Mouse (Mus musculus) brain, adult 2 months (tissue): ENCODE results near the gene Il1f6.
"Not testable (repeated sequence)": the region's sequence is repeated elsewhere in the genome, so short reads cannot be mapped to it uniquely, and the experiment has no call there.

Experiments
- DNase-seq: peaks from one replicate; pipeline ENCODE4 v3.0.0; 2011; ENCODE audit warnings: low read depth, low spot score

The Il1f6 gene

DNA sequence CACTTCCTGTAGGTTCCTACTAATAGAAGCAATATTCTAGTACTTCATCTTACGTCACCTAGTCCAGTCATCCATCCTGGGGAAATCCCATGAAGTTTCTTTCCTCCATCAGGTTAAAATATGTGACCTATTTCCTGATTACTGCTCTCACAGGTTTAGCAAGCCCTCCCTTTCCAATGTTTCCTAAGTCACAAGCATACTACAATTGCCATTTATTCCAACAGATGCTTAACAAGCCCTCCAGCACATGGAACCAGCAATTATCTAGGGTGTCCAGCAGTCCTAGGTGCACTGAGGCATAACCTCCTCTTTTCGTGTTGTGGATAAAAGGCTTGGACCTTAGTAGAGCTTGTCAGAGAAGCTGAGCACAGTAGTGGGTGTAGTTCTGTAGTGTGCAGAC, at the start of gene Il1f6:
Gene Il1f6 (plus strand): TSS at position 301 of the 400 bp plus-strand sequence.
- no peak for DNase-seq

DNA sequence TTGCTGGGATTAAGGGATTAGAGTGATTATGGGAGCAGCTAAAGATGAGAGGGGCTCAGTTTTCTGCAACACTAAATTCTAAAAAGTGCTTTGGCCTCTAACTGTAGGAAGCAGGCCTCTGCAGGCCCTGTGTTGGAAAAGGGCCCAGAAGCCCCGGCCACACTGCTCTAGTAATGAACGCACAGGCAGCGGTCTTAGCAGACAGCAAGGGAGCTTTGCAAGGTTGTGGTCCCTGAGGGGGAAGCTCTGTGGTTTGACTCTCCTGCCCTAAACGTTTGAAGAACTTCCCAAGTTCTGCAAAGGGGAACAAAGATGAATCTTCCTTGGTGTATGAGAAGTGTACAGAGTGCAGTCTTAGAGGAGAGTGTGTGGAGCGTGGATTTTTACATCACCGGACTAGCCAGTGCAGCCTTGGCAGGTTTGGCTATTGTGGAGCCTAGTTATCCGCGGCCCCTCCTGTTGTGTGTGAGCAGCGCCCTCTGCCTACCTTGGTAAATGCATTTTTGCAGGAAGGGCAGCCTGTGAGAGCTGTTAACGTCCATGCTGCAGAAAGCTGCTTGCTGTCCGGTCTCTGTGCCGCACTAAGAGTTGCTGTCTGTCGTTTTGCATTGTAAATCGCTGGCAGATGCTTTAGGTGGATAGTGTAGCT, 33.4 kb upstream of the Il1f6 start:
- DNase-seq: peak; percentile 64

DNA sequence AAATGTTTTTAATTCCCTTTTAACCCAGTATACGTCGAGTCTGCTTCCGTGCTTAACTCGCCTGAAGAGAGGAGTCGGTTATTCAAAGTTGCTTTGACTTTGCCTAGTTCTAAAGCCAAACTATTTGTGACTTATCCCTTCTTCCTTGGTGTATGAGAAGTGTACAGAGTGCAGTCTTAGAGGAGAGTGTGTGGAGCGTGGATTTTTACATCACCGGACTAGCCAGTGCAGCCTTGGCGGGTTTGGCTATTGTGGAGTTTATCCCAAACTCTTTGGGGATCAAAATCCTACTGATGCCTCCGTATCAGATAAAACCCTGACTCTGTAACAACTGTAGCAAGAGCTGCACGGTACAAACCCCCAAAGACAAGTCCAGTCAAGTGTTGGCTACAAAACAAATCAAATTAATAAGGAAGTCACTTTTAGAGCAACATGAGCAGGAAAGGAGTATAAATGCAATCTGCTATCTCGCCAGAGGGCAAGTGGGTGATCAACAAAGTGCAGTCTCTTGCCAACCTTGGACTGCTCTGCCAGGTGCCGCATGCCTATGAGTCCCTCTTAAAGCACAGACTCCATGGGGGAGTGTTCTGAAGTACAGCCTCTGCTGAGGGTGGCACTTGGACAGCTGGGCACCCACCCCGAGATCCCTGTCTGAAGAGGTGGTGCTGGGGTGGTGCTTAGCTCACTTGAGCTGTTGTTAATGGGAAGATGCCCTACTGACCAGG, 32.6 kb upstream of the Il1f6 start:
- not testable (repeated sequence) for DNase-seq

DNA sequence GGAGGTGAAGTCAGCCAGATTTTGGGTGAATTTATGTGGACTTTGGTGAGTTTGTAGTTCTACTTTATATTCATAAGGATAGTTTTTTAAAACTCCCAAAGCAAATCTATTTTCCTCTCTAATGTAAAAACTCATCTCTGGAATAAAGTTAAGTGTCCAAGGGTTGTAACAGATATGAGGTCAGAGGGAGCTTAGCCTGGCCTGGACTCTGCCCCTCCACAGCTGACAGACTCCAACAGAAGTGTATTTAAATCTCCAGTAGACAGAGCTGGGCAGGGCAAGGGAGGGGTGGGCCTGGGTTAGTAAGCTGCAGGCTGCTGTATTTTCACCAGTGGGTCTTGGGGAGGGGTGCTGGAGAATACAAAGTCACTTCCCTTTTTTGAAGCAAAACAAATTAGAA, 31.1 kb upstream of the Il1f6 start:
- not testable (repeated sequence) for DNase-seq

DNA sequence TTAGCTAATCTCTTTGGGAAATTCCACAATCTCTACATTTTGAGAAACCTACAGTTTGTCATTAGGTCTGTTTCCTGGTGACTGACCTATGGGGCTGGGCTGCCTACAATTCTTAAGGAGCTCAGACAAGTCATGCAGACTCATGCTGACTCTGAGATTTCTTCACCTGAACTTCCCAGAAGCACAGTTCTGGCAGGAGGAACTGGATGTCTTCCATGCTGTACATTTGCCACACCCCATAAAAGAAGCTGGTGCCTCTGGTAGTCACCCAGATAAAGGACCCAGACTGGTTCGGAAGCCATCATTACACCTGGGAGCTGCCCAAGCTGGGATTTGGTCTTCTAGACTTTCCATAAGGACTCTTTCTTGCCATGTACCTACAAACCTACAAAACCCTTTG, 29.0 kb upstream of the Il1f6 start, which contains the start of gene Il1f9:
Gene Il1f9 (plus strand): TSS at position 301 of the 400 bp plus-strand sequence.
- no peak for DNase-seq

DNA sequence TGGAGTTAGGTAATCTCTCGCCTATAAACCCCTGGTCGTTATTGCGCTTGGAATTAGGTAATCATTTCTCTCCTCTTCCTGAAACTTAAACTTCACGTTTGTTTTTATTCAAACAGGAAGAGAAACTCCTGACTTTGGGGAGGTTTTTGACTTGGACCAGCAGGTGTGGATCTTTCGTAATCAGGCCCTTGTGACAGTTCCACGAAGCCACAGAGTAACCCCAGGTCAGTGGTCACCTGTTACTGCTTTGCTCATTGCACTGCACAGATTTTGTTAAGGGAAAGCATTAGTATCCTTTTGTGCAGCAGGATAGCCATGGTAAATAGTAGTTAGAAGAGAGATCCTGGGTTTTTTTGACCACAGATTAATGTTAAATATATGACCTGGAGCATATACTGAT, 27.6 kb upstream of the Il1f6 start:
- no peak for DNase-seq

DNA sequence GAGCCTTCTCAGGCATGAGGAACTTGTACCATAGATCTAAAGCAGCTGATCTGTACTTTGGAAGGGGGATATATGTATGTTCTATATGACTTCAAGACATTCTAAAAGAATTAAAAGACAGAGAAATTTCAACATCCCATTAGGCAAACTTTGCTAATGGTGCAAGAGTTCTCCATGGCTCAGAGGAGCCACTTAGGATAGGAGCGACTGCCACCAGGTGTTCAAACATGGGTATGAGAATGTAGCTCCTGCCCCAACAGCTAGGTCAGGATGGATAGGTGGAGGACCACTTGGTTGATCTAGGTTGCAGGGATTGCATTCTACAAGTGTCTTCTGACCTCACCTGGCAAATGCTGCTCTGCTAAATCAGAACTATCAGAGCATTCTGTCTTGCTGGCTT, 27.0 kb upstream of the Il1f6 start:
- DNase-seq: no peak

DNA sequence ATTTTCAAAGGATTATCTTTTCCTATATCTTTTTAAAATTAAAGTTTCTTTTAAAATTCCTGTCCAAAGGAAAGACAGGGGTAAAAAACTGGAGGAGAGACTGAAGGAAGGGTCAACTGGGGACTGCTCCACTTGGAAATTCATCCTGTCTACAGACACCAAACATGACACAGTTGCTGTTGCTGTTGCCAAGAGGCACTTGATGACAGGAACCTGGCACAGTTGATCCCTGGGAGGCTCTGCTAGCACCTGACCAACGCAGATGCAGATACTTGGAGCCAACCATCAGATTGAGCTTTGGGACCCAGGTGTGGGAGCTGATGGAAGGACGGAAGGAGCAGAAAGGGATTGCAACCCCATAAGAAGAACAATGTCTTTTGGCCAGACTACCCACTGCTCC, 12.0 kb downstream of the Il1f6 start:
- no peak for DNase-seq

DNA sequence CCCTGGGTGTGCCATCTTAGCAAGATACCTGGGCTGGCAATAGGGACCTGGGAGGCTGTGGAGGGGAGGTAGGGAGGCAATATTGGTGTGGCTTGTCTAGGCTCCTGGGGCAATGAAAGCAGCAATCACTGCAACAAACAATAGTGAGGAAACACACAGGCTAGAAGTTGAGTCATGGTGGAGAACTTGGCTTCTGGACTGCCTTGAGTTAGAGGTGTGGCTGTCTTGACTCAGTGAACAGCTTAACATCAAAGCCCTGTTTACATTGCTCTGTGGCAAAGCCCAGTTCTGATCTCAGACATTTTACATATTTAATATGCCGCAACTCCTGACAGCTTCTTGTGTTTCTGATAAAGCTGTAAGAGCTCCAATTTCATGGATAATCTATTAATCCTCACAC, 52.3 kb downstream of the Il1f6 start:
- DNase-seq: no peak

DNA sequence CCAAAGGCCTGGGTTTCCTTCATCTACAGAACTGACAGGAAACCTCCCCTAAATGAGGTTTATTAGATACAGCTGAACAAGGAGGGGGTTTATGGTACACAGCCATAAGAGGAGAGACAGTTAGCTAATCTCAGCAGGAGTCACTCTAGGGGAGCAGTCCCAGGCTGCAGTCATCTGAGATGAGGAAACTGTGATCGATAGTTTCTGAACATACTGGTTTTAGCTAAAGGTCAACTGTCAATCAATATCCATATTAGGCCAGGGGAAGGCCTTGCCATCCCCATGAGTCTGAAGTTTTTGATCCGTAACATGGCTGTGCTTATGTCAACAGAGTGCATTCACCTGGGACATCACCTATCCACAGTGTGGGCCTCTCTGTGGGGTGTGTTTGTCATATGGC, 58.4 kb downstream of the Il1f6 start:
- DNase-seq: no peak

DNA sequence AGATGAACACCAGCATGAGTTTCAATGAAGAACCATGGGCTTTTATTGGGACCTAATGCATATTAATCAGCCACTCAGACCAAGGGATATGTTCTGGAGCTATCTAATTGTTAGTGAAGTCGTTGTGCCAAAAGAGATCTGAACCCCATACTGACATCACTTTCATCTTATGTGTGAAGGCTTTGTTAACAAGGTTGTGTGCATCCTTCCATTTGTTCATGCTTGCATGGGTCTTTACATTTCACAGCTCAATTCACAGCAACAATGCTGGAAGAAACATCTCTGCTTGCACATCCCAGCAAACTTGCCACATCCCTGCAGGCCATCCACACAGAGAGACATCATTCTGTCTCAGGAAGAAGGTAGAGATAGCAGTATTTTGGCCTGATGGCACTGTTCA, 59.9 kb downstream of the Il1f6 start:
- no peak for DNase-seq
